ENCODE assay signal across 7 mouse cellular contexts in genomic region chr16:4585642-4586530, GRCm38 (mm10). TPM values are rescaled to one million over a fixed set of nuclear protein-coding genes. Genes with fewer than 3 reads are reported as not detected.
DNase-seq lines count a peak whose midpoint lies in the region; ATAC-seq and TF ChIP-seq lines count a peak whose summit lies in the region.

No protein-coding gene starts in this region.

- H3K4me1 ChIP-seq in lung, postnatal 0 days (ENCODE audit: insufficient read depth, low read depth, low read length) = peaks cover 10% of the 10 kb centered on the region
- H3K4me1 ChIP-seq in embryonic facial prominence, embryonic 14.5 days (ENCODE audit: control insufficient read depth, insufficient read depth, low read length) = peaks cover 9% of the 10 kb centered on the region
- peaks cover 25% of the 10 kb centered on the region for H3K4me1 ChIP-seq in limb, embryonic 10.5 days

- TF ChIP-seq EP300 in lung, postnatal 0 days (IDR thresholded peaks at IDR 0.05) = no peak

- peak overlapping the region; percentile 43 for H3K4me3 ChIP-seq in lung, postnatal 0 days (ENCODE audit: low read depth, low read length)
- H3K4me3 ChIP-seq in embryonic facial prominence, embryonic 14.5 days (ENCODE audit: low read depth, low read length) = peak overlapping the region; percentile 47
- peak overlapping the region; percentile 51 for H3K4me3 ChIP-seq in limb, embryonic 10.5 days

- no peak for DNase-seq in lung, postnatal 0 days (ENCODE audit: low spot score)
- DNase-seq in lung, postnatal 10 days = no peak
- DNase-seq in embryonic facial prominence, embryonic 14.5 days (ENCODE audit: low spot score) = no peak
- DNase-seq in limb, embryonic 10.5 days (ENCODE audit: low spot score) = no peak
- no peak for DNase-seq in adrenal gland, adult 18-20 months (ENCODE audit: low spot score in 2 of 2)
- DNase-seq in kidney, adult 18-20 months = no peak

- TF ChIP-seq CTCF in lung, postnatal 0 days (IDR thresholded peaks at IDR 0.05) = no peak

- peak; percentile 4; the same call in 1 of the 2 replicates for ATAC-seq in lung, postnatal 0 days
- peak; percentile 31 for ATAC-seq in embryonic facial prominence, embryonic 14.5 days (ENCODE audit: low read depth)
- ATAC-seq in neutrophil, adult 5-6 weeks (ENCODE audit: extremely low read depth, insufficient number of reproducible peaks, low FRiP score, poor library complexity, severe bottlenecking) = peak; percentile 3; the same call in 1 of the 2 replicates

- H3K9ac ChIP-seq in lung, postnatal 0 days (replicated peaks; ENCODE audit: low read depth) = 0 out of 2 replicates have a peak overlapping the region, but pooled peaks have one; percentile 5
- H3K9ac ChIP-seq in embryonic facial prominence, embryonic 14.5 days (ENCODE audit: low read depth, low read length) = peak overlapping the region; percentile 69

- H3K36me3 ChIP-seq in lung, postnatal 0 days (ENCODE audit: insufficient read depth, low read length) = no peaks in the 10 kb centered on the region
- peaks cover 6% of the 10 kb centered on the region; the same call in 1 of the 2 replicates for H3K36me3 ChIP-seq in embryonic facial prominence, embryonic 14.5 days (ENCODE audit: control insufficient read depth, insufficient read depth, low read length)
- peaks cover 13% of the 10 kb centered on the region for H3K36me3 ChIP-seq in limb, embryonic 10.5 days

- H3K27me3 ChIP-seq in lung, postnatal 0 days (replicated peaks; ENCODE audit: insufficient read depth, low read length) = no peaks in the 10 kb centered on the region
- H3K27me3 ChIP-seq in embryonic facial prominence, embryonic 14.5 days (replicated peaks; ENCODE audit: control insufficient read depth, insufficient read depth, low read length) = no peaks in the 10 kb centered on the region
- H3K27me3 ChIP-seq in limb, embryonic 10.5 days (ENCODE audit: low read depth, poor library complexity, severe bottlenecking) = no peaks in the 10 kb centered on the region

- peak overlapping the region; percentile 58 for H3K4me2 ChIP-seq in lung, postnatal 0 days (replicated peaks; ENCODE audit: low read depth, low read length)
- peak overlapping the region; percentile 68 for H3K4me2 ChIP-seq in embryonic facial prominence, embryonic 14.5 days (ENCODE audit: low read depth, low read length)

- 4% methylated on average over 14 of the region's 14 CpGs for WGBS in lung, postnatal 0 days
- WGBS in embryonic facial prominence, embryonic 14.5 days = 9% methylated on average over 14 of the region's 14 CpGs
- WGBS in limb, embryonic 10.5 days = 9% methylated on average over 14 of the region's 14 CpGs

- H3K9me3 ChIP-seq in lung, postnatal 0 days (ENCODE audit: low read length) = no peaks in the 10 kb centered on the region
- H3K9me3 ChIP-seq in embryonic facial prominence, embryonic 14.5 days (ENCODE audit: control insufficient read depth, low read length) = no peaks in the 10 kb centered on the region
- no peaks in the 10 kb centered on the region for H3K9me3 ChIP-seq in limb, embryonic 10.5 days (replicated peaks)

- H3K27ac ChIP-seq in lung, postnatal 0 days (ENCODE audit: low read length) = peak overlapping the region; percentile 90
- peak overlapping the region; percentile 93 for H3K27ac ChIP-seq in embryonic facial prominence, embryonic 14.5 days (replicated peaks; ENCODE audit: low read depth, low read length)
- H3K27ac ChIP-seq in limb, embryonic 10.5 days = peak overlapping the region; percentile 93

RNA-seq across cellular contexts. Expression of gene Glis2, which starts 8.6 kb away (rescaled TPM):
- 20.7 and 26.5 TPM in 2 replicates for polyA plus RNA-seq in lung, postnatal 0 days (2015; fragmentation: Nextera tagmentation; extraction: Ambion mirVana)
- 34.7 and 36.3 TPM in 2 replicates for polyA plus RNA-seq in embryonic facial prominence, embryonic 14.5 days (2014; fragmentation: Nextera tagmentation; extraction: Ambion mirVana)
- 27.0 and 30.7 TPM in 2 replicates for polyA plus RNA-seq in limb, embryonic 10.5 days (2016; fragmentation: Nextera tagmentation; extraction: Ambion mirVana)
- not detected in 2 replicates for total RNA-seq in neutrophil, adult 5-6 weeks (2017)
- 10 to 100 TPM; 11.3 to 11.5 TPM for total RNA-seq in adrenal gland, adult 18-20 months (2021)

RNA-seq across cellular contexts. Expression of gene Tfap4, which starts 26.2 kb away (rescaled TPM):
- polyA plus RNA-seq in lung, postnatal 0 days (2015; fragmentation: Nextera tagmentation; extraction: Ambion mirVana) = 5.7 and 6.4 TPM in 2 replicates
- 16.6 and 17.2 TPM in 2 replicates for polyA plus RNA-seq in embryonic facial prominence, embryonic 14.5 days (2014; fragmentation: Nextera tagmentation; extraction: Ambion mirVana)
- polyA plus RNA-seq in limb, embryonic 10.5 days (2016; fragmentation: Nextera tagmentation; extraction: Ambion mirVana) = 41.4 and 48.5 TPM in 2 replicates
- total RNA-seq in neutrophil, adult 5-6 weeks (2017) = 8.0 and 8.5 TPM in 2 replicates
- total RNA-seq in adrenal gland, adult 18-20 months (2021) = 1 to 10 TPM; 5.1 to 5.7 TPM

RNA-seq across cellular contexts. Expression of gene Pam16, which starts 38.9 kb away (rescaled TPM):
- polyA plus RNA-seq in lung, postnatal 0 days (2015; fragmentation: Nextera tagmentation; extraction: Ambion mirVana) = 76.2 and 78.4 TPM in 2 replicates
- 90.8 and 90.9 TPM in 2 replicates for polyA plus RNA-seq in embryonic facial prominence, embryonic 14.5 days (2014; fragmentation: Nextera tagmentation; extraction: Ambion mirVana)
- 108 and 113 TPM in 2 replicates for polyA plus RNA-seq in limb, embryonic 10.5 days (2016; fragmentation: Nextera tagmentation; extraction: Ambion mirVana)
- 14.2 and 15.4 TPM in 2 replicates for total RNA-seq in neutrophil, adult 5-6 weeks (2017)
- total RNA-seq in adrenal gland, adult 18-20 months (2021) = 100 to 1,000 TPM; 117 to 118 TPM

RNA-seq across cellular contexts. Expression of gene Srl, which starts 44.3 kb away (rescaled TPM):
- polyA plus RNA-seq in lung, postnatal 0 days (2015; fragmentation: Nextera tagmentation; extraction: Ambion mirVana) = 5.5 and 6.6 TPM in 2 replicates
- polyA plus RNA-seq in embryonic facial prominence, embryonic 14.5 days (2014; fragmentation: Nextera tagmentation; extraction: Ambion mirVana) = 89.2 and 112 TPM in 2 replicates
- polyA plus RNA-seq in limb, embryonic 10.5 days (2016; fragmentation: Nextera tagmentation; extraction: Ambion mirVana) = 29.4 and 34.3 TPM in 2 replicates
- total RNA-seq in neutrophil, adult 5-6 weeks (2017) = 0.35 and 1.8 TPM in 2 replicates
- total RNA-seq in adrenal gland, adult 18-20 months (2021) = 1 to 10 TPM; 7.3 to 8.3 TPM

RNA-seq across cellular contexts. Expression of gene Vasn, which starts 53.9 kb away (rescaled TPM):
- 17.4 and 18.0 TPM in 2 replicates for polyA plus RNA-seq in lung, postnatal 0 days (2015; fragmentation: Nextera tagmentation; extraction: Ambion mirVana)
- 31.3 and 32.4 TPM in 2 replicates for polyA plus RNA-seq in embryonic facial prominence, embryonic 14.5 days (2014; fragmentation: Nextera tagmentation; extraction: Ambion mirVana)
- 22.5 and 28.3 TPM in 2 replicates for polyA plus RNA-seq in limb, embryonic 10.5 days (2016; fragmentation: Nextera tagmentation; extraction: Ambion mirVana)
- total RNA-seq in neutrophil, adult 5-6 weeks (2017) = 0.12 and 1.4 TPM in 2 replicates
- total RNA-seq in adrenal gland, adult 18-20 months (2021) = 10 to 100 TPM; 10.0 to 15.3 TPM
